Mouse (Mus musculus) limb, embryonic 15.5 days (tissue): ENCODE measurements around the gene Pnp. TPM values are rescaled to one million over a fixed set of nuclear protein-coding genes. Genes with fewer than 3 reads are reported as not detected.
"Not testable (repeated sequence)": the region's sequence is repeated elsewhere in the genome, so short reads cannot be mapped to it uniquely, and the experiment has no call there.

Source experiments
- ATAC-seq: fragments of 200-750 bp; cut with Nextera tagmentation; 2 replicates; pipeline ENCODE4 v1.8.0; 2017; ENCODE audit warnings: low read depth, moderate TSS enrichment; ENCODE audit not compliant: insufficient number of reproducible peaks, low FRiP score, low TSS enrichment
- H3K27ac ChIP-seq: fragments of 300-500 bp; sonication (generic); 2 replicates; pipeline ENCODE4 v1.5.1; 2015; ENCODE audit warnings: moderate library complexity, mild to moderate bottlenecking, inconsistent platforms
- H3K27me3 ChIP-seq: fragments of 300-500 bp; sonication (generic); 2 replicates; pipeline ENCODE4 v1.6.1; 2015; ENCODE audit warnings: inconsistent platforms
- H3K36me3 ChIP-seq: fragments of 300-500 bp; sonication (generic); 2 replicates; pipeline ENCODE4 v1.6.1; 2015; ENCODE audit warnings: inconsistent platforms
- H3K4me1 ChIP-seq: fragments of 300-500 bp; sonication (generic); 2 replicates; pipeline ENCODE4 v1.6.1; 2015; ENCODE audit warnings: inconsistent platforms
- H3K4me2 ChIP-seq: fragments of 300-500 bp; sonication (generic); 2 replicates; pipeline ENCODE4 v1.6.1; 2015; ENCODE audit warnings: mild to moderate bottlenecking, inconsistent platforms
- H3K4me3 ChIP-seq: fragments of 300-500 bp; sonication (generic); 2 replicates; pipeline ENCODE4 v1.5.1; 2015; ENCODE audit warnings: mild to moderate bottlenecking, inconsistent platforms
- H3K9ac ChIP-seq: fragments of 300-500 bp; sonication (generic); 2 replicates; pipeline ENCODE4 v1.6.1; 2015; ENCODE audit warnings: inconsistent platforms
- H3K9me3 ChIP-seq: fragments of 300-500 bp; sonication (generic); 2 replicates; pipeline ENCODE4 v1.6.1; 2016; ENCODE audit warnings: inconsistent platforms
- WGBS: fragments of 180-500 bp; shearing (Covaris S2); methylation state at CpG from one replicate; pipeline ENCODE4 v1.1.7; 2015; 5-methylcytosine and 5-hydroxymethylcytosine counted together
- polyA plus RNA-seq: library from polyadenylated mRNA; unstranded; fragments of >200 nt; fragmentation: Nextera tagmentation; extraction: Ambion mirVana; gene quantifications from 2 replicates; pipeline ENCODE4 v1.2.1, GENCODE M21; 2015

The Pnp gene
- polyA plus RNA-seq, 1 experiment from 2014 or later, result 54.8 TPM

- H3K27me3 ChIP-seq, result no peaks in the 10 kb centered on the region
- no peak overlapping the region for H3K9ac ChIP-seq
- no peak overlapping the region for H3K4me2 ChIP-seq
- no peak overlapping the region for H3K27ac ChIP-seq
- H3K4me3 ChIP-seq, result no peak overlapping the region
- H3K9me3 ChIP-seq, result no peaks in the 10 kb centered on the region
- WGBS, result 89% methylated on average over 3 of the region's 3 CpGs
- ATAC-seq, result no peak
- H3K4me1 ChIP-seq, result no peaks in the 10 kb centered on the region
- H3K36me3 ChIP-seq, result no peaks in the 10 kb centered on the region
These were observed 7.4 kb downstream of the Pnp start for GRCm38 (mm10) chr14:50938119-50938908.

DNA sequence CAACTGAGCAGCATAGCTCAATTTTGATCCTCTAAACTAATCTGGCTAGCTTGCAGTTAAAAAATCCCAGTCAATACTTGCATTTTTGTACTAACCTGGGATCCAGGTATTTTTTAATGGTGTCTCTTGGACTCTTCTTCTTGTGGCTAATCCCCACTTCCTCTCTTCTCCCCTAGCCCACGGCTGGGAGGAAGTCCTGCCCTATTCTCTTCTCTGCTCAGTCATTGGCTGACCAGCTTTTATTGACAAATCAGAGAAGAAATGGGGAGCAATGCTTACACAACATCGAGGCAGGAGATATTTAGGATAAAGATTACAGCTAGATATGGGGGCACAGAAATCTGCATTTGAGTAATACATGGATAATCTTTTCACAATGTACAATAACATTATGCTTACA is 8.1 kb downstream of the Pnp start:
- Histone ChIP-seq H3K4me3 (no peak overlapping the region), H3K27me3 (no peaks in the 10 kb centered on the region), H3K4me2 (no peak overlapping the region), H3K36me3 (no peaks in the 10 kb centered on the region), H3K9ac (no peak overlapping the region), H3K4me1 (peaks cover 2% of the 10 kb centered on the region; the same call in 1 of the 2 replicates), H3K9me3 (no peaks in the 10 kb centered on the region), H3K27ac (no peak overlapping the region)
- no peak for ATAC-seq
- WGBS, result 32% methylated on average over 2 of the region's 2 CpGs

DNA sequence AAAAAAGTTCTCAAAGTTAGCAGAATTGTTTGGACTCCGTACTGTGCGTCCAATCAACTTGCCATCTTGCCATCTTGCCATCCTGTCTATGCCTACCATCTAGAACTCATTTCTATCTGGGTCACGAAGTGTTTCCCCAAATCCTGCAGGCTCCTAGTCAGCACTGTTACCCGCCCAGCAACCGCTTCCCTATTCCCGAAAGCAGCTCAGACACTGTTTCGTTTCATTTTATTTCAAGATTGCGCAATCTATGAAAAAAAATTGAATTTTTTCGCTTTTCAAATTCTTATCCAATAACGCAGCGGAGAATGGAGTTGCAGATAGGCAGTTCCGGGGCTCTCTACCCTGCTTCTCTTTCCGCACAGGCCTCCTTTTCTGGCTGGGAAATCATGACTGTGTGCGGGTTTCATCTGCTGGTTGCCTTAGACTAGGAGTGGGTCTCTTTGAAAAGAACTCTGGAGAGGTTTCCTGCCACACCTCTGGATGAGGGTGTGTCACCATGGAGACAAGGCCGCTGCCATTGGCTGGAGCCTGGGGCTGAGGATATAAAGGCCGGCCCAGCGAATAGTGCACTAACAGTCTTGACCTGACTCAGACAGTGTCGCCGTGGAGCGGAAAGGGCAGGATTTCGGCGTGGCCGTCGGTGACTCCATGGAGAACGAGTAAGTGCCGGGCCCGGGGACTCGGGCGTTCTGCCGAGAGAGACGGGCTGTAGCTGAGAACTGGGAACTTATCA is 13.2 kb downstream of the Pnp start, which contains the start of gene Gm49342:
Gm49342 (plus strand) TSS at position 586 of the 736 bp plus-strand sequence.
- Histone ChIP-seq H3K4me1 (peaks cover 8% of the 10 kb centered on the region; the same call in 1 of the 2 replicates), H3K27me3 (no peaks in the 10 kb centered on the region), H3K27ac (peak within 1 kb of the TSS; percentile 93), H3K9ac (peak within 1 kb of the TSS; percentile 35), H3K36me3 (no peaks in the 10 kb centered on the region), H3K4me3 (peak within 1 kb of the TSS; percentile 52), H3K4me2 (peak within 1 kb of the TSS; percentile 59), H3K9me3 (no peaks in the 10 kb centered on the region)
- ATAC-seq, result peak; percentile 97
- whole genome bisulfite sequencing, result 11% methylated on average over 31 of the region's 31 CpGs

DNA sequence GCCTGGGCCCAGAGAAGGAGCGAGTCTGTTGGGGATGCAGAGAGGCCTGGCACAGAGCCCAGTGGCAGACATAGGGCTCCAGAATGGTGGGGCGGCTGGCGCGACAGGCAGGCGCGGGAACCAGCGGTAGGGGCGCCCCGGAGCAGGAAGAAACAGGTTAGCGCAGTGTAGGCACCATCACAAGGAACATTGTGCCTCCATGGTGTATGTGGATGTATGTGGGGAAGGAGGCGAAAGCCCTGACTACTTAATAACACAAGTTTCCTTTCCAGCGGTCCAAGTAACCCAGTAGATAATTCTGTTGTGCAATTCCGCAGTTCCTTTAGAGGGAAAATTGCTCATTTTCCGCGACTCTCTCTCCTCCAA is 13.8 kb downstream of the Pnp start:
- not testable (repeated sequence) for H3K27me3 ChIP-seq, H3K36me3 ChIP-seq, H3K9me3 ChIP-seq, H3K4me1 ChIP-seq
- H3K9ac ChIP-seq, result peak overlapping the region; percentile 35
- peak; percentile 92 for ATAC-seq
- H3K4me2 ChIP-seq, result peak overlapping the region; percentile 59
- H3K27ac ChIP-seq, result peak overlapping the region; percentile 93
- peak overlapping the region; percentile 52 for H3K4me3 ChIP-seq
- 2% methylated on average over 15 of the region's 15 CpGs for WGBS

GRCm38 (mm10) chr14:50945081-50945480 is 14.2 kb downstream of the Pnp start:
- Histone ChIP-seq H3K4me2 (peak overlapping the region; percentile 59), H3K4me3 (peak overlapping the region; percentile 52), H3K27ac (peak overlapping the region; percentile 93), H3K9ac (peak overlapping the region; percentile 35)
- WGBS, result 6% methylated on average over 6 of the region's 6 CpGs
- not testable (repeated sequence) for H3K9me3 ChIP-seq, H3K27me3 ChIP-seq, H3K36me3 ChIP-seq, ATAC-seq, H3K4me1 ChIP-seq

- H3K4me2 ChIP-seq, result peak overlapping the region; percentile 59
- ATAC-seq, H3K9ac ChIP-seq, H3K36me3 ChIP-seq, H3K9me3 ChIP-seq, H3K27me3 ChIP-seq, H3K4me1 ChIP-seq: not testable (repeated sequence)
- H3K4me3 ChIP-seq, result peak overlapping the region; percentile 52
- peak overlapping the region; percentile 93; the same call in 1 of the 2 replicates for H3K27ac ChIP-seq
- WGBS, result 19% methylated on average over 3 of the region's 3 CpGs
These were observed 14.6 kb downstream of the Pnp start for GRCm38 (mm10) chr14:50945526-50945925.

GRCm38 (mm10) chr14:50955487-50955886 is 24.6 kb downstream of the Pnp start:
- H3K9me3 ChIP-seq, result no peaks in the 10 kb centered on the region
- H3K27me3 ChIP-seq, result no peaks in the 10 kb centered on the region
- ATAC-seq, result no peak
- H3K27ac ChIP-seq, result no peak overlapping the region
- no peak overlapping the region for H3K9ac ChIP-seq
- peaks cover 7% of the 10 kb centered on the region for H3K36me3 ChIP-seq
- no peak overlapping the region for H3K4me3 ChIP-seq
- 0 out of 2 replicates have a peak, but pooled peaks cover 3% of the 10 kb centered on the region for H3K4me1 ChIP-seq
- 90% methylated on average over 10 of the region's 10 CpGs for WGBS
- H3K4me2 ChIP-seq, result no peak overlapping the region

DNA sequence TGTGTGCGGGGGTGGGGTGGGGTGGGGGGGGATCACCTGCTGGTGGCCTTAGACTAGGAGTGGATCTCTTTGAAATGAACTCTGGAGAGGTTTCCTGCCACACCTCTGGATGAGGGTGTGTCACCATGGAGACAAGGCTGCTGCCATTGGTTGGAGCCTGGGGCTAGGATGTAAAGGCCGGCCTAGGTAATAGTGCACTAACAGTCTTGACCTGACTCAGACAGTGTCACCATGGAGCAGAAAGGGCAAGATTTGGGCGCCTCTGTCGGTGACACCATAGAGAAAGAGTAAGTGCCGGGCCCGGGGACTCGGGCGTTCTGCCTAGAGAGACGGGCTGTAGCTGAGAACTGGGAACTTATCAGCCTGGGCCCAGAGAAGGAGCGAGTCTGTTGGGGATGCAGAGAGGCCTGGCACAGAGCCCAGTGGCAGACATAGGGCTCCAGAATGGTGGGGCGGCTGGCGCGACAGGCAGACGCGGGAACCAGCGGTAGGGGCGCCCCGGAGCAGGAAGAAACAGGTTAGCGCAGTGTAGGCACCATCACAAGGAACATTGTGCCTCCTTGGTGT is 25.1 kb downstream of the Pnp start, which contains the start of gene Pnp2:
Pnp2 (plus strand) TSS at position 51 of the 567 bp plus-strand sequence.
- H3K4me2 ChIP-seq, result peak within 1 kb of the TSS; percentile 41
- H3K4me3 ChIP-seq, ATAC-seq, H3K4me1 ChIP-seq, H3K36me3 ChIP-seq, H3K27ac ChIP-seq, H3K9ac ChIP-seq, H3K9me3 ChIP-seq, H3K27me3 ChIP-seq: not testable (repeated sequence)
- 8% methylated on average over 19 of the region's 19 CpGs for WGBS

DNA sequence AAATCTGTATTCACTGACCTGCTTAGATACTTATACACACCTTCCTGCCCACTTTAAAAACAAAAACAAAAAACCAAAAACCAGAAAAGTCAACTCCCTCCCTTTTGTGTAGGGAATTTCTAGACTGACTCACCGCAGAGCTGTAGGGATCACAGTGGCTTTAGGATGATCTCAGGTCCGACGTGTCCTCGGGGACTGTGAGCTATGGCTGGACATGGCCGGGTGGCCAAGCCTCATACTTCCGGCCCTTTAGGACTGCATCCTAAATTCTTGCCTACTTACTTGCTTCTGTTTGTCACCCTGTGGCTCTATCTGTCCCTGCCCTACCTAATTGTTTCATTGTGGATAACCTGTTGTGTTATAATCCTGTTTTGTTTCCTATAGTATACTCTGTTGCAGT is 25.8 kb downstream of the Pnp start:
- not testable (repeated sequence) for H3K4me1 ChIP-seq, H3K27ac ChIP-seq, H3K9ac ChIP-seq, H3K36me3 ChIP-seq, H3K27me3 ChIP-seq, H3K4me2 ChIP-seq, H3K9me3 ChIP-seq, H3K4me3 ChIP-seq, ATAC-seq
- 84% methylated on average over 6 of the region's 6 CpGs for WGBS

DNA sequence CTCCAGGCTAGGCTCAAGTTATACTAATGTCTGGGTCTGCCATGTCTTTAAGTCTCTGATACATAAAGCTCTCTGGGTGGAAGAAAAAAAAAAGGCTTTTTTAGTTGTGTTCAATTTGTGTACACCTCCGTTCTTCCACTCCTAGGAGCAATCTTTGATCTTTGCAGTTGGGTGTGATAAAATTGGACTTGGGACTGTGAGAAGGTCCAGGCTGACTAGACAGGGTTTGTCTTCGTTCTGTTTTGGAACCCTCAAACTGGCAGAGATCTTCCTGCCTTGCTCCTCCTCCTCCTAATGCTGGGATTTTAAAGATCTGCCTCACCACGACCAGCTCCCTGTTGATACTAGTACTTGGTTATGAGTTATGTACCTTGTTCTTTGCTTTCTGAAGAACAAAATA is 26.3 kb downstream of the Pnp start:
- H3K9me3 ChIP-seq, H3K36me3 ChIP-seq, H3K27ac ChIP-seq, H3K9ac ChIP-seq, H3K4me3 ChIP-seq, ATAC-seq, H3K4me1 ChIP-seq, H3K4me2 ChIP-seq, H3K27me3 ChIP-seq: not testable (repeated sequence)
- WGBS, result 52% methylated on average over 3 of the region's 3 CpGs

GRCm38 (mm10) chr14:50958289-50958995 is 27.6 kb downstream of the Pnp start:
- not testable (repeated sequence) for H3K9me3 ChIP-seq, H3K9ac ChIP-seq, H3K4me3 ChIP-seq, ATAC-seq, H3K4me2 ChIP-seq, H3K27ac ChIP-seq, H3K36me3 ChIP-seq, H3K27me3 ChIP-seq, H3K4me1 ChIP-seq
- WGBS, result 90% methylated on average over 5 of the region's 5 CpGs
